Mouse (Mus musculus): ENCODE measurements around the gene Epb41. TPM values are rescaled to one million over a fixed set of nuclear protein-coding genes. Genes with fewer than 3 reads are reported as not detected.

The Epb41 gene
- polyA plus RNA-seq, 1 experiment from 2014 or later = 22.2 TPM

DNA sequence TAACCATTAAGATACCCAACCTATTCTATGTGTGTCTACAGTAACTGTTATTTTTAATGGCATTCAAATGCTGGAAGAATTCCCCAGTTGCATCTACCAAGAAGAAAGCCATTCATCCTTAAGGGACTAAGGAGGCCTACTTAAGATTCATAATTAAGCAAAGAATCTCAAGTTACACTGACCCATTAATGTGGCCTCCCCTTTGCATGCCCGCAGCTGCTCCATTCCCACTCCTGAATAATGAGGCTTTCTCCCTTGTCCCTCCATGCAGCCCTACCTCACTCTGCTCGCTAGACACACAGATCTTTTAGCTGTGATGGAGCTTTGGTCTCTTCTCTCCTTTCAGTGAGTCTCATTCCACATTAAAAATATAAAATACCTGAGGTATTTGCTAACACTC lies 40.9 kb downstream of the Epb41 start:
- no peak overlapping the region for H3K9ac ChIP-seq (ENCODE audit: low read depth, low read length)
- no peaks in the 10 kb centered on the region for H3K27me3 ChIP-seq (replicated peaks; ENCODE audit: control insufficient read depth, insufficient read depth, low read length)
- ATAC-seq = no peak
- H3K4me1 ChIP-seq (replicated peaks; ENCODE audit: control insufficient read depth, insufficient read depth, low read length) = no peaks in the 10 kb centered on the region
- no peaks in the 10 kb centered on the region for H3K36me3 ChIP-seq (ENCODE audit: control insufficient read depth, insufficient read depth)
- no peaks in the 10 kb centered on the region for H3K9me3 ChIP-seq (ENCODE audit: control insufficient read depth)
- WGBS = 65% methylated on average over 2 of the region's 2 CpGs
- no peak for TF ChIP-seq CTCF (IDR thresholded peaks at IDR 0.05; ENCODE audit: low read depth)
- no peak overlapping the region for H3K27ac ChIP-seq (ENCODE audit: low read depth, low read length)
- H3K4me3 ChIP-seq (ENCODE audit: low read depth, low read length) = no peak overlapping the region
- no peak overlapping the region for H3K4me2 ChIP-seq (replicated peaks; ENCODE audit: low read depth)

DNA sequence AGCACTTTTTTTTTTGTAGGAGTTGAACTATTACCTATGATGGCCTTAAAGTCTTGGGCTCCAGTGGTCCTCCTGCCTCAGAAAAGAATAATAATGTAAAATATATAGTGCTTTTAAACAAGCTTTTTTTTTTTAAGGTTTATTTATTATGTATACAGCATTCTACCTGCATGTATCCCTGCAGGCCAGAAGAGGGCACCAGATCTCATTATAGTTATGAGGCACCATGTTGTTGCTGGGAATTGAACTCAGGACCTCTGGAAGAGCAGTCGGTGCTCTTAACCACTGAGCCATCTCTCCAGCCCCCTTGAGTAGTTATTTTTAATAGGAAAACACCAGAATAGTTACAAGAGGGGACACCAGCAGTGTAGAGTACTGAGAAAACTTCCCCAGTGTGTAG lies 41.9 kb downstream of the Epb41 start:
- H3K36me3 ChIP-seq (ENCODE audit: control insufficient read depth, insufficient read depth) = no peaks in the 10 kb centered on the region
- no peaks in the 10 kb centered on the region for H3K4me1 ChIP-seq (replicated peaks; ENCODE audit: control insufficient read depth, insufficient read depth, low read length)
- no peaks in the 10 kb centered on the region for H3K9me3 ChIP-seq (ENCODE audit: control insufficient read depth)
- ATAC-seq = no peak
- no peak overlapping the region for H3K4me3 ChIP-seq (ENCODE audit: low read depth, low read length)
- 91% methylated on average over 1 of the region's 1 CpGs for WGBS
- no peaks in the 10 kb centered on the region for H3K27me3 ChIP-seq (replicated peaks; ENCODE audit: control insufficient read depth, insufficient read depth, low read length)
- H3K9ac ChIP-seq (ENCODE audit: low read depth, low read length) = no peak overlapping the region
- H3K4me2 ChIP-seq (replicated peaks; ENCODE audit: low read depth) = no peak overlapping the region
- no peak overlapping the region for H3K27ac ChIP-seq (ENCODE audit: low read depth, low read length)
- peak; percentile 62 for TF ChIP-seq CTCF (IDR thresholded peaks at IDR 0.05; ENCODE audit: low read depth)

DNA sequence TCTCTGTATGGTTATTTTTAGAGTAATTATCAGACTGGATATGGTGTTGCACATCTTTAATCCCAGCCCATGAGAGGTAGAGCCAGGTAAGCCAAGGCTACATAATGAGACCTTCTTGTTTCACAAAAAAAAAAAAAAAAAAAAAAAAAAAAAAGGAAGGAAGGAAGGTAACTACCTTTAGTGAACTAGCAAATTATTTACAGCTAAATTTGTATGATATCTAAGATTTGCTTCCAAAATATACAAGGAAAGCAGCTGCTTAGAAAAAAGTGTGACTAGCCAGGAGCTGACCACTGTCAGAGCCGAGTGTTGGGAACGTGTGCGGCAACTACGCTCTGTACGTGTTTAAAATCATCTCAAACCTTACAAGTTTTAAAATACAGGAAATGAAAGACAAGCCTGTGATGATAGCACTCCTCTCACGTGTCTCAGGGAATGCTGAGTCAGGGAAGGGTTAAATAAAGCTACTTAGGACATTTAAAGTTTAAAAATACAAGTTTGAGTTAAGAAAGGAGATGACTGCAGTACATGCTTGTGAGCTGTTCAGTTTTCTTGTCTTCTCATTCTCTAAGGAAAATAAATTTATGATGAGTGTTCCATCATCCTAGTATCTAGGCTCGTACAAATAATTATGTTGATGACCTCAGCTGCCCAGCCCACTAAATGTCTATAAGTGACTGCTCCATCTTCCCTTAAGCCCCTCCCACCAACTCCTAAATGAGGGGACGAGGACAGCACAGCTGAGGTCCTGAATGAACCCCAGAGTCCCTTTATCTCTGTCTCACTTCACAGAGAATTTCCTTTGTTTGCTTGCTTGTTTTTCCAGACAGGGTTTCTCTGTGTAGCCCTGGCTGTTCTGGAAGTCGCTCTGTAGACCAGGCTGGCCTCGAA lies 45.0 kb downstream of the Epb41 start:
- Histone ChIP-seq H3K36me3 (ENCODE audit: control insufficient read depth, insufficient read depth) (no peaks in the 10 kb centered on the region), H3K4me3 (ENCODE audit: low read depth, low read length) (no peak overlapping the region), H3K27me3 (replicated peaks; ENCODE audit: control insufficient read depth, insufficient read depth, low read length) (no peaks in the 10 kb centered on the region), H3K9ac (ENCODE audit: low read depth, low read length) (no peak overlapping the region), H3K4me1 (replicated peaks; ENCODE audit: control insufficient read depth, insufficient read depth, low read length) (no peaks in the 10 kb centered on the region), H3K27ac (ENCODE audit: low read depth, low read length) (no peak overlapping the region), H3K4me2 (replicated peaks; ENCODE audit: low read depth) (no peak overlapping the region), H3K9me3 (ENCODE audit: control insufficient read depth) (no peaks in the 10 kb centered on the region)
- WGBS = 60% methylated on average over 10 of the region's 10 CpGs
- TF ChIP-seq CTCF (IDR thresholded peaks at IDR 0.05; ENCODE audit: low read depth) = no peak
- ATAC-seq = no peak

DNA sequence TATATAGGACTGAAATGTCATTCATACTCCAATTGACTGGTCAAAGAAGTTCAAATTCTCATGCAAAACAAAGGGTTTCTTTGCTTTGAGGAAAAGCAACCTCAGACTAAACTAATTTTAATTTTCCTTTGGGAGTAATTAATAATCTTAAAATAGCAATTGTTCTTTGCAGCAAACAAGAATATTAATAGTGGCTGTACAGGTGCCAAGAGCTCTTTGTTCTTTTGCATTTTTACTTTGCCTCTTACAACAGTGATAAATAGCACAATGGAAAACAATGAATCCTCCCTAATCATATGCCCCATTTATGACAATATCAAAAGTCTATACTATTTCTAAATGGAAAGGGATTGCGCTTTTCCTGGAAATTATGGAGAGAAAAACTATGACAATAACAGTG lies 47.3 kb downstream of the Epb41 start:
- Histone ChIP-seq H3K9ac (ENCODE audit: low read depth, low read length) (no peak overlapping the region), H3K27me3 (replicated peaks; ENCODE audit: control insufficient read depth, insufficient read depth, low read length) (no peaks in the 10 kb centered on the region), H3K4me1 (replicated peaks; ENCODE audit: control insufficient read depth, insufficient read depth, low read length) (no peaks in the 10 kb centered on the region), H3K9me3 (ENCODE audit: control insufficient read depth) (no peaks in the 10 kb centered on the region), H3K36me3 (ENCODE audit: control insufficient read depth, insufficient read depth) (no peaks in the 10 kb centered on the region), H3K4me3 (ENCODE audit: low read depth, low read length) (no peak overlapping the region), H3K27ac (ENCODE audit: low read depth, low read length) (no peak overlapping the region), H3K4me2 (replicated peaks; ENCODE audit: low read depth) (no peak overlapping the region)
- no peak for ATAC-seq
- TF ChIP-seq CTCF (IDR thresholded peaks at IDR 0.05; ENCODE audit: low read depth) = no peak
- WGBS = 98% methylated on average over 1 of the region's 1 CpGs

DNA sequence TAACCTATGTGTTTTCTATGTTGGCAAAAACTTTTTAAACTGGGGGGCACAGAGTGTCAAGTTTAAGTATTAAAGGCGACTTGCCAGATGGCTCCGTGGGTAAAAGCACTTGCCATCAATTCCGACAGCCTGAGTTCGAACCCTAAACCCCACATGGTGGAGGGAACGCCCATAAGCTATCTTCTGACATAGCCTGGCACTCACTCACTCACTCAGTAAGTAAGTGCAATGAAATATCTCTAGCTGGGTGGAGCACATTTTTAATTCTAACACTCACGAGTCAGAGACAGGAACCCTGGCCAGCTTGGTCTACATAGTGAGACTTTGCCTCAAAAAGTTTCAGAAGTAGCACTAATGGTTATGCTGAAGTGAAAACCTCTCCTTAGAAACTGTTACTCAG lies 48.0 kb downstream of the Epb41 start:
- Histone ChIP-seq H3K4me1 (replicated peaks; ENCODE audit: control insufficient read depth, insufficient read depth, low read length) (no peaks in the 10 kb centered on the region), H3K27me3 (replicated peaks; ENCODE audit: control insufficient read depth, insufficient read depth, low read length) (no peaks in the 10 kb centered on the region), H3K4me2 (replicated peaks; ENCODE audit: low read depth) (no peak overlapping the region), H3K36me3 (ENCODE audit: control insufficient read depth, insufficient read depth) (no peaks in the 10 kb centered on the region), H3K9me3 (ENCODE audit: control insufficient read depth) (no peaks in the 10 kb centered on the region), H3K9ac (ENCODE audit: low read depth, low read length) (no peak overlapping the region), H3K4me3 (ENCODE audit: low read depth, low read length) (no peak overlapping the region), H3K27ac (ENCODE audit: low read depth, low read length) (no peak overlapping the region)
- no peak for TF ChIP-seq CTCF (IDR thresholded peaks at IDR 0.05; ENCODE audit: low read depth)
- no peak for ATAC-seq
- 86% methylated on average over 6 of the region's 6 CpGs for WGBS

DNA sequence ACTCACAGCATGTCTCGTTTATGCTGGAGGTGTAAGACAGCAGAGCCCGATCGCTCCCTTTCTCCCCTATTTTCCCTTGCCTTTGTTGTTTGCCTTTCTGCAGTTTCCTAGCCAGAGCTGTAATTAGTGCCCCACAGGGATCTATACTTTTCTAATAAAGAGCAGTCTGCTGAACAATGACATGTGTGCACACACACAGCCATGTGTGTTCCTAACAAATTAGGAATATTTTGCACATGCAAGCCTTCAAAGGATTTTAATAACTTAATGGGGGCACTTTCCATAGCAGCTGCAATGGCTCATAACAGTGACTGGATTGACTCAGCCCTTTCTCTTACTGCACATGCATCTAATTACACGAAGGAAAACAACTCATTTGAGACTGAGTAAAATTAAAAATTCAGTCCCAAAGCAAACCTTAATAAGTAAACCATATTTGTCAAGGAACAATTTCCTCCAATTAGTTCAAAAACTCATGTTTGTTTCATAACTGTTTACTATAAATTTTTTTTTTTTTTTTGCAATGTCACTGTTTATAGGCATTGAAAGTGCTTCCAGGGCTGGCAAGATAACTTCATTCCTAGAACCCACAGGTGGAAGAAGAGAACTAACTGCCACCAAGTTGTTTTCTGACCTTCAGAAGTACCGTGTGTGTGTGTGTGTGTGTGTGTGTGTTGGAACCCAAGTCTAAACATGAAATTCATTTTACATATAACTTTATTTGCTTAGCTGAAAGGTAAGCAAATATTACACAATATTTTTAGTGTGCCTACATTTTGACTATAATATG lies 49.2 kb downstream of the Epb41 start:
- 44% methylated on average over 5 of the region's 5 CpGs for WGBS
- Histone ChIP-seq H3K36me3 (ENCODE audit: control insufficient read depth, insufficient read depth) (no peaks in the 10 kb centered on the region), H3K4me3 (ENCODE audit: low read depth, low read length) (no peak overlapping the region), H3K4me1 (replicated peaks; ENCODE audit: control insufficient read depth, insufficient read depth, low read length) (no peaks in the 10 kb centered on the region), H3K9ac (ENCODE audit: low read depth, low read length) (no peak overlapping the region), H3K27me3 (replicated peaks; ENCODE audit: control insufficient read depth, insufficient read depth, low read length) (no peaks in the 10 kb centered on the region), H3K4me2 (replicated peaks; ENCODE audit: low read depth) (no peak overlapping the region), H3K27ac (ENCODE audit: low read depth, low read length) (no peak overlapping the region), H3K9me3 (ENCODE audit: control insufficient read depth) (no peaks in the 10 kb centered on the region)
- no peak for TF ChIP-seq CTCF (IDR thresholded peaks at IDR 0.05; ENCODE audit: low read depth)
- ATAC-seq = no peak
